Mouse (Mus musculus) monocyte, adult 5-6 weeks (primary cell): ENCODE data around the gene Mrvi1. TPM values are rescaled to one million over a fixed set of nuclear protein-coding genes. Genes with fewer than 3 reads are reported as not detected.

Experiments used
- ATAC-seq: fragments of 153-309, 156-312 bp; replicated peaks from 2 replicates; pipeline ENCODE4 v1.8.0; 2017; ENCODE audit warnings: mild to moderate bottlenecking; ENCODE audit not compliant: low TSS enrichment, insufficient number of reproducible peaks, severe bottlenecking, poor library complexity, low FRiP score
- total RNA-seq: library from RNA; stranded (forward); fragments of 200-1000, 200-491, 200-594 nt; gene quantifications from 3 replicates; pipeline ENCODE4 v1.2.3, GENCODE M21; 2017

The Mrvi1 gene
- total RNA-seq: 0.19 to 10.2 TPM (median 1.1 TPM) in 3 replicates

DNA sequence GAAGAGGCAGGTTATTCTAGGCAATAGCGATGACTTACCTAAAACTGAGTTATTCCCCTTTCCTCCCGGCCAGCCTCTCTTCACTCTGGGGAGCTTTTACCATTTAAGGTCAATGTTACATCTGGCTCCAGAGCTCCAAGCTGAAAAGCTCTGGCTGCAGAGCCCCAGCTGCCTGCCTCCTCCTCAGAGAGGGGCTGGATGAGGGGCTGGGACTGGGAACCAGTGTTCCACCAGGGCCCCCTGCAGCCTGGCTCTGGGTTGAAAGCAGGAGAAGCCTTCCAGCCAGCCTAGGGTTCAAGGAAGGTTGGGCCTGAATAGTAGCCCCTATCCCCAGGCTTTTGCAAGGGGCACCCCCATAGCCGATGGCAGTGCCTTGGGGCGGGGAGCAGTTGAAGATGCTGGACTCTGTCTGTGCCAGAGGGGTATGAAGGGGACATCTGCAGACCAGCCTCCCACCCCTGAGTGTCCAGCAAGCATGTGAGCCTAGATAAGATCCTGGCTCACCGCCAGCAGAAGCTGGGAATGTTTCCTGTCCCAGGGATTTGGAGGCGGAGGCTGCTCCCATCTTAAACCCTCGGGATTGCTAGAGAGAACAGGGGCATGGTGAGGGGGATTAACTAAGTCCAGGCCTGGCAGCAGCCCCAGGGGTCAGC is at the start of gene Mrvi1:
Mrvi1 (minus strand) TSS at position 409 of the 653 bp plus-strand sequence.
- no peak for ATAC-seq

DNA sequence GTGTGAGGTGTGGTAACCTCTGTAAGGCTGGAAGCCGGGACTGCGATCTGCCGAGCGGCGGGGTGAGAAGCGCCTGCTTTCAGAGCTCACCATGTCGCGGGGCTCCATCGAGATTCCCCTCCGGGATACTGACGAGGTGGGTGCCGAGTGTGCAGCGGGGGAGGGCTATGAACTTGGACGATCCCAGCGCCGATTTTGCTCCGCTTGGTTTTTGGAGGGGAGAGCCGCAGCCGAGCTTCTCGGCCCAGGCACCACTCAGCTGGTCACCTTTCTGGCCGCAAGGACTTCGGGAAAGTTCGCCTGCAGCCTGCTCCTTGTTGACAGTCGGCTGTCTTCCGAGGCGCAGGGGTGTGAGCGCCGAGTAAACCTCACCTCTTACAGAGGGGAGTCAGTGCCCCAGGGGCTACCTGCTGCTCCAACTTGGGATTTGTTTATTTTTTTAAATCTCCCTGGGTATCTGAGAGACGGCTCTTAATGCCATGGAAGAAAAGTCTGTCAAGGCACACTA is 46.8 kb upstream of the Mrvi1 start:
- ATAC-seq: no peak

DNA sequence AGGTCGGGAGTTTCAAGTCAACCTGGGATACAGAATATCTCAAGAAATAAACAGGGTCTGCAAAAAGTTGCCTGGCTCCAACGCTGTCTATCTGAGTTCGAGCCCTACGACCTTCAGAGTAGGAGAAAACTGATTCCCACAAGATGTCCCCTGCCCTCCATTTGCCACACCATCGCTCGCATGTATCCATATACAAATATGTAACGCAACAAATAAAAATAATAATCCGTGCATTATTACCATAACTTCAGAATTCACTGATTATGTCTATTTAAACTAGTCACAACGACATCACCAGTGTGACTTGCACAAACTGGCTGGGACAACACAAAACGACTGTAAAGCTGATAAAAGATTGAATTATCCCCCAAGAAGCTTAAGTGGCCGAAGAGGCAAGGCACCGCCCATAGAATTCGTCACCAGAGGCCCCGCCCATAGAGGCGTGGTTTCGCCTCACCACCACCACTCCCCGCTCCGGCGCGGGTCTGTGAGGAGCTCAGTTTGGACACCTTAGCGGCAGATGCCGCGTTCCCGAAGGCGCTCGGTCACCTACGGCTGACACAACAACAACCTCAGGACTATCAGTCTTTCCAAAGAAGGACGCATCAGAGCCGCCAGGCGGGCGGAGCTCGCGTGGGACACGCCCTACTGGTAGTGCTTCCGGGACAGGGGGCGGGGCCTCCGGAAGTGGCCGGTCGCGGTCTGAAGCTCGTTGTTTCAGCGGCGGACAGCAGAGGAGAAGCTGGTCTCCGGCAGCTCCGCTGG is 46.2 kb upstream of the Mrvi1 start, which contains the start of gene Ctr9:
Ctr9 (plus strand) TSS at position 671 of the 765 bp plus-strand sequence.
- peak; percentile 95 for ATAC-seq

DNA sequence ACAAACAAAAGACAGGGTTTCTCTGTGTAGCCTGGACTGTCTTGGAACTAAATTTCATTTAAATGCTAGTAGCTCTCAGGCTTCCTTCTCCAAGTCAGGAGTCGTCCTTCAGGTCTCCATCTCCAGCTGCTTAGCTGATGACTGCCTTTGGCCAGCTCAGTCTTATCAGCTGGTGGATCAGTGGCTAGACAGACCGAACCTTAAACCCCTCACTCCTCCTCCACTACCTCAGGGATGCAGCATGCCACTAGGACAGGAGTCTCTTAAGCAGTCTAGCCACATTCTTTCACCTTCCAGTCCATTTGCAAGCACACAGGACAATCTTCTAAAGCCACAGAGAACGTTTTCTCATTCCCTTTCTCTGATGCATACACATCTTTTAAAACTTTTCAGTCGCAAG is 42.7 kb upstream of the Mrvi1 start:
- no peak for ATAC-seq

DNA sequence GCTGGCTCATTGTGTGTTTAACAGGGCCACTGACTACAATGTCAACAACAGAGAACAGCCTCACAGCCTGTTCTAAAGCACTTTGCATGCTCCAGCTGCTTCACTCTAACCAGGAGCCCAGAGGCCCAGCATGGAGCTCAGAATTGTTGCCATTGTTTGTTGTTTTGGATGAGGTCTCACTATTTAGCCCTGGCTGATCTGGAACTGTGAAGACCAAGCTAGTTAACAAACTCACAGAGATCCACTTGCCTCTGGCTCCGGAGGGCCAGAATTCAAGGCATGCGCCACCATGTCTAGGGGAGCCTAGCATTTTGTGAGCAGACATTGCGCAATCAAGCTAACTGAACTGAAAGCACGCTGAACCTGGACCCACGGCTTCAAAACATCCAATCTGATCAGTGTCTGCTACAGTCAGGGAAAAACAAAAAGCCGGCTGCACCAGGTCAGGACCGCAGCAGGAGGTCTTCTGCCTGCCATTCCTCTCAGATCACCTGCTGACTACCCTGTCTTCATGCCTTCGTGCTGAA is 41.9 kb upstream of the Mrvi1 start:
- no peak for ATAC-seq

DNA sequence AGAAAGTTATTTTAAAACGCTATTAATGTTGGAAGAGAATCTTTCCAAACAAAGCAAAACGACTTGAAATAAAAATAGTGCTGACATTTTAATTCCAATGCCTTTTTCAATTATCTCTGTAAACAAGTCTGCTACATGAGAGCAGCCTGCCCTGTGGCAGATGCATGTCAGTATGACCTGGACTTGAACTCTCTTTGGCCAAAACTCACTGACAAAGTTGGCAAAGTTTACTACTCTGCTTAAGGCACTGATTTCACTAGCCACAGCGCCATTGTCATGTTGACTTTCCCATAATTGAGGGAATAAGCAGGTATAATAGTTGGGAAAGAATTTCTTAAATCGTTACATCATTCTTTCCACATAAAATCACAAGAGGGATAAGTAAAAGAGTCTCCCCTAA is 38.6 kb upstream of the Mrvi1 start:
- no peak for ATAC-seq

DNA sequence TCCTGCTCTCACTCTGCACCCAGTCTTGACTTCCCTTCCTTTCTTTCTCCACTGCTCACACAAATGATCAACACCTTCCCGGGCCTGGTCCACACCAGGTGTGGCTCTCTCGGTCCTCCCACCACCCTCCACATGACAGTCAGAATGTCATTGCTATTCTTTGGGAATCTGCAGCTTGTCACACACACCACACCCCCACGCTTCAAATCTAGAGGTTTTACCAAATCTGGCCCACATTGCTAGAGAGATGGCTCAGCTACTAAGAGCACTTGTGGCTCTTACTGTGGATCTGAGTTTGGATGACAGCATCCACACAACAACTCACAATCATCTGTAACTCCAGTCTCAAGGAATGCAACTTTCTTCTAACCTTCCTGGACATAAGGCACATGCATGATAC is 34.7 kb upstream of the Mrvi1 start:
- no peak for ATAC-seq

DNA sequence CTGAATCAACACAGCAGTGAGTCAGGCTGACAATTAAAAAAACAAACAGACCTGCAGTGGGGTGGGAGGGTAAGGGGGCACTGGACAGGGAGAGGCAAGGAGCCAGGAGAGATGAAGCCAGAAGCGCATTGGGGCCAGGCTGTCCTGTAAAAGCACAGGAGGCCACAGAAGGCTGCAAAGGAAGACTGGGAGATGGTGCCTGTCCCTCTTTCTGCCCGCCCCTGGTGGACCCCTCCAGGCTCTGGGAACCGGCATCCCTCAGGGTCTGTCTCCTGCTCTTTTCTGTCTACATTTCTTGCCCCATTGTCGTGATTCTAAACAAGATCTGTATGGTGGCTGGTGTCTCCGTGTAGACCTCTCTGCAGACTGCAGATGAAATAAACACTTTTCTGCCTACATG is 33.5 kb upstream of the Mrvi1 start:
- no peak for ATAC-seq

DNA sequence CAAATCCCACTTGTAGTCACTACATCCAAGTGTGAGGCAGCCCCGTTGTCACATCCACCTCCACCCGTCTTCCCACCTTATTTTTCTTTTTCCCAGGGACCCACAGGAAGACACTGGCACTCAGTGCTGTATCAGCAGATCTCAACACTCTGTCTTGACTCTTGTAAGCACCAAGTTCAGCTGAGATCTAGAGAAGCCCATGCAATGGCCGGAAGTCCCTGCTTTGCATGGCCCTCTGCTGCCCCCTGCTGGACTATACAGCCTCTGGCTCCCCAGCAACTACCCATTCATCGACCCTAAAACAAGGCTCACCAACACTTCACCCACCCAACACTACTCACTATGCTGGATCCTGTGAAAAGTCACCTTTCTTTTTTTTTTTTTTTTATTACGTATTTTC is 32.6 kb upstream of the Mrvi1 start:
- peak; percentile 82 for ATAC-seq

DNA sequence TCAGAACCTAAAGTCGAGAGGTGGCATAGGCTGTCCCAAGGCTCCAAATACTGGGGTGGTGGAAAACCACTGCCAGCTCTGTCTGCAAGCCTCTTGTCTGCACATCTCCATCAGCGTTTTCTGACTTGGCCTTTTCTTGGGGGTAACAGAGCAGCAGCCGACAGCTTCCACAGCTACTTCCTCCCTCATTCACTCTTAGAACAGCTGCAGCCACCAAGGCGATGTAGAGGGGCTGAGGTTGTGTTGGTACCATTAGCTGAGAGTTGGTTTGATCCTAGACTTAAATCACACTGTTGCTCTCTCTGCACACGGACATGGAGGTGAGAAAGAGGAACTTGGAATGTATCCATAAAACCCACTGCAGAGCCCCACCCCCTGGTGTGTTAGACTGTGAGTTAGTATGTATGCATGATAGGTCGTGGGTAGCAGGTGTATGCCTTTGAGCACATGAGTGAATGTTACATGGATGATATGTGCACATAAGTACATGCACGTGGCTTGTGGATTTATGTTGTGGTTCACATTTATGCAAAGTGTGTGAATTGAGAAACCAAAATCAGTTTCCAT is 31.9 kb upstream of the Mrvi1 start:
- peak; percentile 51; the same call in 1 of the 2 replicates for ATAC-seq

DNA sequence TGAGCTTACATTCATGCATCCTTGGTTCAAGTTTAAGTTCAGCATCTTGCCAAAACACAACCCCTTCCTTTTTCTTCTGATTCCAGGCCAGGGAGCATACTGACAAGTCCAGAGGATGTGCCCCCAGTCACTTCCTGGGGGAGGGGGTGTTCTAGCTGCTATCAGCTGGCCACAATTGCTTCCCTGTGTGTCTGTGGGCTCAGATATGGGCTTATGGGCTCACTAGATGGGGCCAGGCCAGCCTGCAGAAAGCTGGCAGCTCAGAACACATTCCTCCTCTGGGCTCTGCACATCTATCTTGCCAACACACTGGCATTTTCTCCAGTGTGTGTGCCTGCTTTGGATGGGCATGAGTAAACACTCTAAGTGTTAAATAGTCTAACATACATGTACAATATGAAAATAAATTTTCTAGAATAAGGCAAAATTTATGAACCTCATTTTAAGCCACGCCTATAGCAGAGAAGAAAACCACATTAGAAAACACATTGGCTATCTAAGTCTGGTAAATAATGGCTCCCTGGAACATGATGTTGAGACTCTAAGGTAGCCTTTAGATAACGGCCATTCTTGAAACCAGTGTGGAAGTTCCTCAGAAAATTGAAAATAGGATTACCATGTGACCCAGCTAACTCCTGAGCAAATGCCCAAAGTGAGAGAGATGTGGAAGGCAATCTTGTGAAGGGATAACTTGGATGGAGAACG is 22.0 kb upstream of the Mrvi1 start:
- ATAC-seq: no peak

DNA sequence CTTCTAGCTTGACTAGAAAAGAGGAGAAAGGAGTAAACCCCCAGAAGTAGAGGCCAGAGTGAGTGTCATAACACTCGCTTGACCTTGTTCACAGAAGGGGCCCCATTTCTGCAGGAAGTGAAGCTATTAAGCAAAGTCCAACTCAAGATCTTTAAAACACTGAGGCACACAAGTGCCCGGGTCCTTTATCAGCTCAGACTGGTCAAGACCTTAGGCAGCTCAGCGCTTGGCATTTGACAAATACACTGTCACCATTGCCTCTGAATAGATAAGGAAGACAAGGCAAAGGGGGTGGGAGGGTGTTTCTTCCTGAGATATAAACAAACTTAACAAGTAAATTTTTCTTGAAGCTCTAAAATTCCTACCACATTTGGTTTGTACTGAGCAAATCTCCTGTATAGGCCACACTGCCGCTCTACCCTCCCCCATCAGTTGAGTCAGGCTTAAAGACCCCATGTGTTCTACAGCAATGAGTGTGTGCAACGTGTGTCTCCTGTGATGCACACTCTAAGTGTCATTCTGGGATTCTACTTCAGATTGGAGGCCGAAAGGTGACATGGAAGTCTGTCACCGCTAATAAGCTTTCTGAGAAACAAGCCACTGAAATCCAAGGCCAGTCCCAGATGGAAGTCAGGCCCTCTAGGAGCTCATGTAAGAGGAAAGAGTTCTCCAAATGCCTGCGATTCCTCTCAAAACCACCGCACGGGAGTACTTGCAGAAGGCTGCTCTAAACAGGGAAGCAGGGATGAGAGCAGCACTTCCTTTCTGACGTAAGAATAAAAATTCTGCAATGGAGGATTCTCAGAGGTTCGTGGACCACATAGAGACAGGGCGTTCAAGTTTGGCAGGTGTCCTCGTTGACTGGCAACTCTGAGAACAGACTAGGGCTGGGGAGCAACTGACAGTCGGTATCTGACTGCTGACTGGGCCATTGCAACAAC is 16.9 kb upstream of the Mrvi1 start:
- ATAC-seq: no peak

DNA sequence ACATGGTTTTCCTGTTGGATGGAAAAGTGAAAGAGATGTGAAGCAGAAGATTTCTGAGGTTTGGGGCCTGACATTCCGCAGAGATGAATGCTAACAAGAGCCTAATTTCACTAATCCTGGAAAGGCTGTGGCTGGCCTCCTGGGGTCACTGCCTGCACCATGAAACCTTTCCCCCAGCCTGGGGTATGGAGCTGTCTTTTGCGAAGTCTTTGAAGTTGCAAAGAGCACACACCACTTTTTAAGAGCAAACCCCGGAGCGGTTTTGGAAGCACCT is 8.9 kb upstream of the Mrvi1 start:
- no peak for ATAC-seq

DNA sequence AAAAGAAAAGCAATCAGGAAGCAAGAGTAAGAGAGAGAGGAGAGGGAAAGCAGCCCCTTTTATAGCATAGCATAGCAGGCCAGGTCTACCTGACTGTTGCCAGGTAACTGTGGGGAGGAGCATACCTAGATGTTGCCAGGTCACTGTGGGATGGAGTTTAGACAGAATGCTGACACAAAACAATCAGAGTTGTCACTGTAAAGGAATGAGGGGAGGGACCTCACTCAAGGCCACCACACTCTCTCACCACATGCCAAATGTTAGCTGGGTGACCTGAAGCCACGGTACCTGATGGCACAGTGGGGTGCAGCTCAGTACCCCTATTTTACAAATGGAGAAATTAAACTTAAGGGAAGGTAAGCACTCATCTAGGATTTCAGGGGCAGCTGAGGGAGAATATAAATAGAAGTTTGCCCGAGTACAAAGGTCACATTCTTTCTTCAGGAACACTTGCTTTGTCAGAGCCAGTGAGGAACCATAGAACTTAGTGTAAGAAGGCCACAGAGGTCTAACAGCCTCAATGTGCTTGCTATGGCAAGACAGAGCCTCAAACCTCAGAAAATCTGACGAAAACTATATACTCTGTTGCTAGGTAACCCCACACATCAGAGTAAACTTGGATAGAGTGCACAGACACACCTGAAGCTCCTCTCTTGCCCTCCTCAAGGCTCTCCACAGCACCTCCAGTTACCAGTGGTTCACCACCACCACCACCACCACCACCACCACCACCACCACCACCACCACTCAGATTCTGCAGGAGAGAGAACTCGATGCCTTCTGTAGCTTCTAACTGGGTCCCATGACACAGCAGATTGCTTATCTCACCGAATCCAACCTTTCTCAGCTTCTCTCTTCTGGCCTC is 8.3 kb upstream of the Mrvi1 start:
- ATAC-seq: no peak

DNA sequence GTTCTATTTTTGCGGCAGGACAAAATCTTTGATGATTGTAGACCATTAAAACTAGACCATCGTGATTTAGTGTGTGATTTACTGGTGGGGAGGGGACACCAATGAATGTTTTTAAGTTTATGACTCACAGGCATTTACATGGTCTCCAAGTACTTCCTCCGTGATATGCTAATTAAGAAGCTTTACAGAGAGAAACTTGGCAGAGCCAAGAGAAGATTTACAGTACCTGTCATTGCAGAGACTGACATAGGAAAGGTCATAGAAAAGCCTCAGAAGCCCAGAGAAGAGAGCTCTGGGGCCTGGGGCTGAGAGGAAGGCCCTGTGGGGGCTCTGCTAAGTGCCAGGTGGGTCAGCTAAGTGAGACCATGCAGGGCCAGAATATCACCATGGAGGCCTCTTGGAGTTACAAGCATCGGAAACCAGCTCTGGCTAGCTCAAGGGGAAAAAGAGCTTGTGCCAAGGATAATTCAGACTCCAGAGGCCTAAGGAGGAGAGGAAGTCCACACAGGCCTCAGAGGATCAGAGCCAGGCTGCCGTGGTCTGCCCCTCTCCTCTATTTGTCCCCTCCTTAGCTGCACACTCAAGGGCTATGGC is 7.1 kb upstream of the Mrvi1 start:
- ATAC-seq: no peak

DNA sequence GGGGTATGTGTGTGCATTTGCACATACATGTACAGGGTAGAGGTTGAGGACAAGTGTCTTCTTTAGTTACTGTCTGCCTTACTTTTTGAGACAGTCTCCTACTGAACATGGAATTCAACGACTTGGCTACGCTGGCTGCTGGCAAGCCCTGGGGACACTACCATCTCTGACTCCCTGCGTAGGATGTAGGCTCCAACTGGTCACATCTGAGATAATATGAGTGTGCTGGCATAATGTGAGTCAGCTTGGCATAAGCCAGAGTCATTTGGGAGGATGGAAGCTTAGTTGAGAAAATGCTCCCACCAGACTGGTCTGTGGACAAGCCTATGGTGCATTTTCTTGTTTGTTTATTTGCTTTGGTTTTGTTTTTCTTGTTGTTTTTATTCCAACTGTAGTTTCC is 5.8 kb upstream of the Mrvi1 start:
- no peak for ATAC-seq
